Mouse (Mus musculus): Measurements from ENCODE around the gene Krt18. TPM values are rescaled to one million over a fixed set of nuclear protein-coding genes. Genes with fewer than 3 reads are reported as not detected.
"Not testable (repeated sequence)": the region's sequence is repeated elsewhere in the genome, so short reads cannot be mapped to it uniquely, and the experiment has no call there.

Krt18 gene
- polyA plus RNA-seq, 1 experiment from 2014 or later: 7.6 TPM

GRCm38 (mm10) chr15:102074876-102075585, 47.1 kb downstream of the Krt18 start:
- no peaks in the 10 kb centered on the region for H3K9me3 ChIP-seq
- no peak for ATAC-seq (replicated peaks)
- peak overlapping the region; percentile 98 for H3K9ac ChIP-seq (replicated peaks)
- 0 out of 2 replicates have a peak overlapping the region, but pooled peaks have one; percentile 92 for H3K27ac ChIP-seq (replicated peaks)
- peak overlapping the region; percentile 88 for H3K4me2 ChIP-seq (replicated peaks)
- peaks cover 27% of the 10 kb centered on the region for H3K4me1 ChIP-seq
- no peaks in the 10 kb centered on the region for H3K27me3 ChIP-seq
- H3K4me3 ChIP-seq: peak overlapping the region; percentile 89
- 9% methylated on average over 11 of the region's 11 CpGs for WGBS
- H3K36me3 ChIP-seq: no peaks in the 10 kb centered on the region

- H3K4me3 ChIP-seq: no peak overlapping the region
- no peak overlapping the region for H3K27ac ChIP-seq (replicated peaks)
- no peak for ATAC-seq (replicated peaks)
- WGBS: 87% methylated on average over 2 of the region's 2 CpGs
- no peaks in the 10 kb centered on the region for H3K9me3 ChIP-seq
- peaks cover 4% of the 10 kb centered on the region for H3K36me3 ChIP-seq
- no peak overlapping the region for H3K4me2 ChIP-seq (replicated peaks)
- peaks cover 27% of the 10 kb centered on the region for H3K4me1 ChIP-seq
- H3K9ac ChIP-seq (replicated peaks): no peak overlapping the region
- H3K27me3 ChIP-seq: no peaks in the 10 kb centered on the region
These were observed 49.2 kb downstream of the Krt18 start for GRCm38 (mm10) chr15:102077111-102077677.

- no peak for ATAC-seq (replicated peaks)
- no peak overlapping the region for H3K4me3 ChIP-seq
- 83% methylated on average over 4 of the region's 4 CpGs for WGBS
- no peak overlapping the region for H3K9ac ChIP-seq (replicated peaks)
- H3K36me3 ChIP-seq: peaks cover 20% of the 10 kb centered on the region
- no peaks in the 10 kb centered on the region for H3K9me3 ChIP-seq
- no peak overlapping the region for H3K27ac ChIP-seq (replicated peaks)
- H3K27me3 ChIP-seq: no peaks in the 10 kb centered on the region
- peaks cover 20% of the 10 kb centered on the region for H3K4me1 ChIP-seq
- no peak overlapping the region for H3K4me2 ChIP-seq (replicated peaks)
These were observed 51.2 kb downstream of the Krt18 start for GRCm38 (mm10) chr15:102079221-102079620.

- H3K9me3 ChIP-seq; H3K9ac ChIP-seq (replicated peaks); H3K27ac ChIP-seq (replicated peaks); ATAC-seq (replicated peaks); H3K4me3 ChIP-seq; H3K27me3 ChIP-seq; H3K4me2 ChIP-seq (replicated peaks): not testable (repeated sequence)
- Histone ChIP-seq H3K36me3 (peaks cover 27% of the 10 kb centered on the region), H3K4me1 (peaks cover 15% of the 10 kb centered on the region)
- 79% methylated on average over 8 of the region's 8 CpGs for WGBS
These were observed 51.9 kb downstream of the Krt18 start for GRCm38 (mm10) chr15:102079924-102080323.

GRCm38 (mm10) chr15:102080429-102080828, 52.4 kb downstream of the Krt18 start:
- Histone ChIP-seq H3K4me3 (no peak overlapping the region), H3K9ac (replicated peaks) (no peak overlapping the region), H3K4me1 (peaks cover 10% of the 10 kb centered on the region), H3K27me3 (no peaks in the 10 kb centered on the region), H3K4me2 (replicated peaks) (no peak overlapping the region), H3K36me3 (peaks cover 30% of the 10 kb centered on the region), H3K9me3 (no peaks in the 10 kb centered on the region), H3K27ac (replicated peaks) (no peak overlapping the region)
- ATAC-seq (replicated peaks): no peak
- WGBS: 67% methylated on average over 2 of the region's 2 CpGs

Other genes with a start within 250 kb of the Krt18 start
- gene Krt72, start 241.7 kb upstream of the Krt18 start, polyA plus RNA-seq (2015; fragmentation: Nextera tagmentation; extraction: Ambion mirVana): not detected in 2 replicates
- 0.43 and 1.1 TPM in 2 replicates for gene Krt73, start 225.8 kb upstream of the Krt18 start, polyA plus RNA-seq (2015; fragmentation: Nextera tagmentation; extraction: Ambion mirVana)
- not detected in 2 replicates for gene Krt2, start 210.0 kb upstream of the Krt18 start, polyA plus RNA-seq (2015; fragmentation: Nextera tagmentation; extraction: Ambion mirVana)
- 8.4 and 8.6 TPM in 2 replicates for gene Krt1, start 177.4 kb upstream of the Krt18 start, polyA plus RNA-seq (2015; fragmentation: Nextera tagmentation; extraction: Ambion mirVana)
- gene Krt77, start 158.5 kb upstream of the Krt18 start, polyA plus RNA-seq (2015; fragmentation: Nextera tagmentation; extraction: Ambion mirVana): 0.47 and 1.2 TPM in 2 replicates
- not detected in 2 replicates for gene Krt76, start 135.3 kb upstream of the Krt18 start, polyA plus RNA-seq (2015; fragmentation: Nextera tagmentation; extraction: Ambion mirVana)
- 0.08 TPM in 1 of 2 replicates, not detected in the other for gene Krt4, start 103.4 kb upstream of the Krt18 start, polyA plus RNA-seq (2015; fragmentation: Nextera tagmentation; extraction: Ambion mirVana)
- 0.10 and 0.23 TPM in 2 replicates for gene Krt79, start 87.9 kb upstream of the Krt18 start, polyA plus RNA-seq (2015; fragmentation: Nextera tagmentation; extraction: Ambion mirVana)
- gene Krt78, start 73.9 kb upstream of the Krt18 start, polyA plus RNA-seq (2015; fragmentation: Nextera tagmentation; extraction: Ambion mirVana): not detected in 2 replicates
- gene Krt8, start 23.7 kb upstream of the Krt18 start, polyA plus RNA-seq (2015; fragmentation: Nextera tagmentation; extraction: Ambion mirVana): 1.9 and 3.9 TPM in 2 replicates
- gene Eif4b, start 45.6 kb downstream of the Krt18 start, polyA plus RNA-seq (2015; fragmentation: Nextera tagmentation; extraction: Ambion mirVana): 98.9 and 99.5 TPM in 2 replicates
- gene Tns2, start 72.2 kb downstream of the Krt18 start, polyA plus RNA-seq (2015; fragmentation: Nextera tagmentation; extraction: Ambion mirVana): 4.9 and 6.9 TPM in 2 replicates
- 38.2 and 42.9 TPM in 2 replicates for gene Spryd3, start 108.1 kb downstream of the Krt18 start, polyA plus RNA-seq (2015; fragmentation: Nextera tagmentation; extraction: Ambion mirVana)
- gene Igfbp6, start 116.2 kb downstream of the Krt18 start, polyA plus RNA-seq (2015; fragmentation: Nextera tagmentation; extraction: Ambion mirVana): 1.2 and 1.4 TPM in 2 replicates
- gene Soat2, start 122.3 kb downstream of the Krt18 start, polyA plus RNA-seq (2015; fragmentation: Nextera tagmentation; extraction: Ambion mirVana): not detected in 2 replicates
- 90.6 and 94.0 TPM in 2 replicates for gene Zfp740, start 175.1 kb downstream of the Krt18 start, polyA plus RNA-seq (2015; fragmentation: Nextera tagmentation; extraction: Ambion mirVana)
- gene Csad, start 176.5 kb downstream of the Krt18 start, polyA plus RNA-seq (2015; fragmentation: Nextera tagmentation; extraction: Ambion mirVana): 44.2 and 45.1 TPM in 2 replicates
- gene Itgb7, start 203.8 kb downstream of the Krt18 start, polyA plus RNA-seq (2015; fragmentation: Nextera tagmentation; extraction: Ambion mirVana): 0.33 and 0.99 TPM in 2 replicates
- gene Rarg, start 229.3 kb downstream of the Krt18 start, polyA plus RNA-seq (2015; fragmentation: Nextera tagmentation; extraction: Ambion mirVana): 5.9 and 6.2 TPM in 2 replicates
- gene Gm9918, start 242.4 kb downstream of the Krt18 start, polyA plus RNA-seq (2015; fragmentation: Nextera tagmentation; extraction: Ambion mirVana): not detected in 2 replicates